Mouse (Mus musculus) lung, adult 2 months (tissue): ENCODE measurements at regions not wholly inside any gene's neighbourhood (a gene's known extent, or its start where the extent isn't known, plus 50 kb on each side); places are given as distances from the start of the nearest gene placed in this dataset.

Source experiments
- CTCF ChIP-seq: fragments of 200-500 bp; IDR thresholded peaks from 2 replicates; pipeline ENCODE4 v1.5.1; 2011; ENCODE audit warnings: mild to moderate bottlenecking, low read length, control low read depth; ENCODE audit not compliant: insufficient read depth
- POLR2A ChIP-seq: fragments of 200-500 bp; IDR thresholded peaks from 2 replicates; pipeline ENCODE4 v1.6.1; 2011; ENCODE audit warnings: low read depth, mild to moderate bottlenecking, control low read depth, low read length, borderline replicate concordance; ENCODE audit errors: extremely low read depth

- TF ChIP-seq CTCF = no peak
- TF ChIP-seq POLR2A = no peak
These were observed 151.8 kb upstream of the Ntf3 start for GRCm38 (mm10) chr6:126318523-126318922.
